Mouse (Mus musculus): Measurements from ENCODE around the gene Defa36.
"Not testable (repeated sequence)": the region's sequence is repeated elsewhere in the genome, so short reads cannot be mapped to it uniquely, and the experiment has no call there.

Defa36 gene

GRCm38 (mm10) chr8:21427111-21427510 lies at the start of gene Defa36:
Gene Defa36, plus strand, starts transcription at chr8:21427411.
- DNase-seq, result not testable (repeated sequence)

GRCm38 (mm10) chr8:21378215-21378614 lies 49.0 kb upstream of the Defa36 start, which contains the start of gene Defa2:
Gene Defa2, plus strand, starts transcription at chr8:21378515.
- DNase-seq, result not testable (repeated sequence)

GRCm38 (mm10) chr8:21391511-21391910 lies 35.7 kb upstream of the Defa36 start, which contains the start of gene Defa33:
Gene Defa33, plus strand, starts transcription at chr8:21391811.
- not testable (repeated sequence) for DNase-seq

- DNase-seq, result not testable (repeated sequence)
These were observed 29.2 kb downstream of the Defa36 start, which contains the start of gene Gm7849 for GRCm38 (mm10) chr8:21456460-21456859. Gene Gm7849, minus strand, starts transcription at chr8:21456560.
